Mouse (Mus musculus) small intestine, adult 2 months (tissue): ENCODE measurements around the gene Card11.

ENCODE experiments used
- CTCF ChIP-seq: fragments of 200-500 bp; IDR thresholded peaks from 2 replicates; pipeline ENCODE4 v1.5.1; 2012; ENCODE audit warnings: low read depth, mild to moderate bottlenecking, control low read depth, inconsistent platforms, low read length, moderate library complexity, mixed read lengths; ENCODE audit not compliant: insufficient replicate concordance, insufficient read length; ENCODE audit errors: extremely low read depth
- POLR2A ChIP-seq: fragments of 200-500 bp; IDR thresholded peaks from 2 replicates; pipeline ENCODE4 v1.6.1; 2012; ENCODE audit warnings: low read depth, mild to moderate bottlenecking, control low read depth, inconsistent platforms, low read length, moderate library complexity

GRCm38 (mm10) chr5:140852435-140852996 is 147.9 kb downstream of the Card11 start:
- TF ChIP-seq CTCF (no peak), POLR2A (no peak)
